Mouse (Mus musculus) G1E (cell line): Measurements from ENCODE around the gene Thap4. TPM values are rescaled to one million over a fixed set of nuclear protein-coding genes. Genes with fewer than 3 reads are reported as not detected.

Experiments
- ATAC-seq: 2 replicates; pipeline ENCODE4 v1.8.0; 2016; ENCODE audit warnings: mild to moderate bottlenecking; ENCODE audit not compliant: insufficient number of reproducible peaks, poor library complexity, low FRiP score, severe bottlenecking; ENCODE audit errors: extremely low read depth
- DNase-seq: peaks from one replicate; pipeline ENCODE4 v3.0.0; 2012; ENCODE audit warnings: low spot score
- H3K27me3 ChIP-seq: 2 replicates; pipeline ENCODE4 v1.6.1; 2012; ENCODE audit warnings: mild to moderate bottlenecking, low read length, inconsistent platforms; ENCODE audit not compliant: insufficient read depth
- H3K36me3 ChIP-seq: replicated peaks from 2 replicates; pipeline ENCODE3; 2012; ENCODE audit warnings: mild to moderate bottlenecking, inconsistent platforms
- H3K4me1 ChIP-seq: 2 replicates; pipeline ENCODE4 v1.6.1; 2012; ENCODE audit warnings: low read depth, low read length, inconsistent platforms, mixed read lengths; ENCODE audit not compliant: insufficient read depth
- H3K4me3 ChIP-seq: 2 replicates; pipeline ENCODE4 v1.5.1; 2012; ENCODE audit warnings: low read depth, mild to moderate bottlenecking, inconsistent platforms, low read length, moderate library complexity, mixed read lengths
- H3K9me3 ChIP-seq: replicated peaks from 2 replicates; pipeline ENCODE4 v1.6.1; 2012; ENCODE audit warnings: inconsistent platforms
- CTCF ChIP-seq: IDR thresholded peaks from 2 replicates; pipeline ENCODE4 v1.5.1; 2012; ENCODE audit warnings: low read depth, low read length, inconsistent platforms, mixed read lengths
- GATA1 ChIP-seq: IDR thresholded peaks from 2 replicates; pipeline ENCODE4 v1.6.1; 2012; ENCODE audit warnings: borderline replicate concordance, low read length, inconsistent platforms, mixed read lengths
- GATA2 ChIP-seq: IDR thresholded peaks from 2 replicates; pipeline ENCODE4 v1.6.1; 2012; ENCODE audit warnings: low read depth, low read length, inconsistent platforms, borderline replicate concordance
- POLR2AphosphoS5 ChIP-seq: IDR thresholded peaks from 2 replicates; pipeline ENCODE4 v1.6.1; 2012; ENCODE audit warnings: low read depth, low read length, inconsistent platforms; ENCODE audit not compliant: insufficient replicate concordance
- TAL1 ChIP-seq: conservative IDR thresholded peaks from 2 replicates; pipeline ENCODE4 v1.6.1; 2012; ENCODE audit warnings: low read depth, low read length, inconsistent platforms, mixed read lengths
- polyA plus RNA-seq: library from polyadenylated mRNA; stranded (reverse); fragments of >175 nt; gene quantifications from 2 replicates; pipeline ENCODE4 v1.2.3, GENCODE M21; 2012
- total RNA-seq, 2 experiments: library from RNA; stranded (forward) in 1 of 2; stranded (reverse) in 1 of 2; fragments of 200-1000 nt in 1 of 2; fragments of >200 nt in 1 of 2; fragmentation: Nextera tagmentation in 1 of 2; gene quantifications; 2 replicates each; pipeline ENCODE4 v1.2.3; 2014 to 2017

The Thap4 gene
- total RNA-seq (2014; fragmentation: Nextera tagmentation) (30.3 and 39.4 TPM in 2 replicates), total RNA-seq (2017) (27.9 and 31.2 TPM in 2 replicates), polyA plus RNA-seq (60.1 and 71.1 TPM in 2 replicates)

DNA sequence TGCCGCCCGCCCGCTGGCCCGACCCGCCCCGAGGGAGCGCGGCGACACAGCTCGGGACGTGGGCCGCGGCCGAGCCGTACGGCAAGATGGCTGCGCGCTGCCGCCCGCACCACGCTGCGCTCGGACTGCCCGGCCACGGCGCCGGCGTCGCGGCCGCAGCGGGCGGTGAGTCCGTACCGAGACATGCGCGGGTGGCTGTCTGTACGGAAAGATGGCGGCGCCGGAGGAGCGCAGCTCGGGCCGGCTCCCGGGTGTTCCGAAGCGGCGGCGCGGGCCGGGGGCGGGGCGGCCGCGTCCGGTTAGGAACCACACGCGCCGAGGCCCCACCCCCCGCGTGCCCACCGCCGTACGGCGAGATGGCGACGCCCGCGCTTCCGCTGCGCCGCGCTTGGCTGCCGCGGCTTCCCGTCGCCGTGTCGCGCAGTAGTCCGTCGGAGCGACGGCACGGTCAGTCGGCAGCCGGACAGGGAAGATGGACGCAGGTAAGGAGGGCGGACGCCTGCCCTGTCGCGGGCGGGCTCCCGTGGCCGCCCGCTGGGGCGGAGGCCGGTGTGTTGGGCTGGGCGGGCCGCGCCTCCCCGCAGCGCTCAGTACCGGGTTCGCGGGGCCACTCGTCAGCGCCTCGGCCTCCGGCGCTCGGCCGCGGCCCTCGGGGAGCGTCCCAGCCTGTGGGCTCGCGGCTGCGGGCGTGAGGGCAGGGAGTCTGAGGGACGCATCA is at the start of gene Thap4:
Gene Thap4, minus strand, starts transcription at position 292 of the 718 bp plus-strand sequence.
- Histone ChIP-seq H3K36me3 (peaks cover 42% of the 10 kb centered on the region), H3K27me3 (no peaks in the 10 kb centered on the region), H3K4me3 (peak within 1 kb of the TSS; percentile 86), H3K4me1 (peaks cover 53% of the 10 kb centered on the region), H3K9me3 (no peaks in the 10 kb centered on the region)
- TF ChIP-seq POLR2AphosphoS5 (no peak), TAL1 (no peak), CTCF (no peak), GATA2 (no peak), GATA1 (no peak)
- ATAC-seq = peak; percentile 46
- DNase-seq = peak; percentile 92

DNA sequence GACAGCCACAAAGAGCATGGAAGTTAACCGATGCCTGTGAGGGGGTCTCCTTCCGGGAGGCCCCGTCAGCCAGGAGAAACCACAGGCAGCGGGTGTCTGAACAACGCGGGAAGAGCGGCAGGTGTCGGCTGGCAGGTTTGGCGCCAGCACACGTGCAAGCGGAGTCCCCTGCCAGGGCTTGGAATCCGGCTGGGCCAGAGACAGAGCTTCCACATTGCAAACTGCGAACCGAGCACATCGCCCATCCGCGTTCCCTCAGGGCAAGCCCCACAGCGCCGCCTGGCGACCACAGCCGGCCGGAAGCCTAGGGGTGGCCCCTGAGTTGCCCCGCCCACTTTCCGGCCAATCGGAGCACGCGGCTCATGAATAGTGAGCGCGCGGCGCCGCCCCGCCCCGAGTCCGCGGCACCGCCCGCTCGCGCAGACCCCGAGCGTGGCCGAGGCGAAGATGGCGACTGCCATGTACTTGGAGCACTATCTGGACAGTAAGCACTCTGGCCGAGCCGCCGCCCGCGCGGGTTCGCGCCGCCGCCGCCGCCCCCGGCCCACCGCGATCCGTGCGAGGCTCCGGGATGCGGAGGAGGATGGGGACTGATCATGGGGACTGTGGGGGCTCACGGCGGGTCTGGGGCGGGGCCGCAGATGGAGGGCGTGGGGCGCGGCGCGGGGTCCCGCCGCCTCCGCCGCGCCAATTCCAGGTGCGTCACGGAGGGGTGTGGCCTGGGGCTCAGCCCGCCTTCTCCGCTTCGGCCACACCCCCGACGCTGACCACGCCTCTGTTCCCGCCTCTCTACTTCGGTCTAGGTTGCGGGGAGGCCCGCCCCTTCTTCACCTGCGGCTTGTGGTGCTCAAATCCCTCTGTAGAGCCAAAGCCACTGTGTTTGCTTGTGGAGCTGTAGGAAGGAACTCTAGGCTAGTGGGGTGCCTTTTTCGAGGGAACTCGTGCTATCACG is 49.2 kb upstream of the Thap4 start, which contains the start of gene Ing5:
Gene Ing5, plus strand, starts transcription at position 410 of the 952 bp plus-strand sequence.
- DNase-seq (peak; percentile 98), ATAC-seq (peak; percentile 48)
- Histone ChIP-seq H3K9me3 (no peaks in the 10 kb centered on the region), H3K27me3 (no peaks in the 10 kb centered on the region), H3K4me3 (peak within 1 kb of the TSS; percentile 87), H3K36me3 (peaks cover 57% of the 10 kb centered on the region), H3K4me1 (peaks cover 63% of the 10 kb centered on the region)
- TF ChIP-seq GATA2 (no peak), CTCF (peak; percentile 90), TAL1 (no peak), GATA1 (no peak), POLR2AphosphoS5 (no peak)

DNA sequence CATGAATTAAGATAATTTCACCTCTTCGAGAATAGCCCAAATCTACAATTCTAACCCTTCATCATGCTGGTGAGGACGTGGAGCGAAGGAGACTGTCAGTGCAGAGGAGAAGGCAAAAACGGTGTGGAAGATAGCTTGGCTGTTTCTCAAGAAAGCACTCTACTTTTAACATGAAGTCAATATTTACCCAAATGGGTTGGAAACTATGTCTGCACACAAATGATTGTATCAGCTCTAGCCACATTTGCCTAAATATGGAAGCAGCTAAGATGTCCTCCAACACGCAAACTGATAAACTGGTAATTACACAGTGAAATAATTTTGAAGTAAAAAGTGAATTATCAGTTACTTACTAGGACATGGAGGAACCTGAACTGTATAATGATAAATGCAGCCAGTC is 48.1 kb upstream of the Thap4 start:
- no peak; the same call in 1 of the 2 replicates for TF ChIP-seq TAL1
- no peak for TF ChIP-seq CTCF
- no peak for TF ChIP-seq GATA2
- TF ChIP-seq POLR2AphosphoS5 = no peak; the same call in 1 of the 2 replicates
- no peak for TF ChIP-seq GATA1
- H3K9me3 ChIP-seq = no peaks in the 10 kb centered on the region
- no peak for ATAC-seq
- H3K36me3 ChIP-seq = peaks cover 57% of the 10 kb centered on the region
- no peak for DNase-seq
- H3K27me3 ChIP-seq = no peaks in the 10 kb centered on the region
- H3K4me1 ChIP-seq = peaks cover 72% of the 10 kb centered on the region
- H3K4me3 ChIP-seq = peak overlapping the region; percentile 87; the same call in 1 of the 2 replicates

- Histone ChIP-seq H3K27me3 (no peaks in the 10 kb centered on the region), H3K9me3 (no peaks in the 10 kb centered on the region), H3K36me3 (peaks cover 59% of the 10 kb centered on the region), H3K4me3 (peak within 1 kb of the TSS; percentile 87), H3K4me1 (peaks cover 78% of the 10 kb centered on the region)
- no peak for TF ChIP-seq GATA2
- peak; percentile 34; the same call in 1 of the 2 replicates for TF ChIP-seq TAL1
- peak; percentile 96 for DNase-seq
- ATAC-seq = peak; percentile 72
These were observed 47.1 kb upstream of the Thap4 start, which contains the start of gene Dtymk for GRCm38 (mm10) chr1:93801741-93802238. Dtymk (minus strand) TSS chr1:93801934.

- H3K4me3 ChIP-seq = peak overlapping the region; percentile 87
- H3K4me1 ChIP-seq = peaks cover 77% of the 10 kb centered on the region
- peaks cover 59% of the 10 kb centered on the region for H3K36me3 ChIP-seq
- peak; percentile 33 for DNase-seq
- no peaks in the 10 kb centered on the region for H3K9me3 ChIP-seq
- H3K27me3 ChIP-seq = no peaks in the 10 kb centered on the region
- TF ChIP-seq TAL1 = no peak
- no peak for TF ChIP-seq CTCF
- no peak for TF ChIP-seq GATA1
- TF ChIP-seq GATA2 = no peak
- TF ChIP-seq POLR2AphosphoS5 = no peak
- no peak for ATAC-seq
These were observed 46.2 kb upstream of the Thap4 start for GRCm38 (mm10) chr1:93800670-93801503.
